Mouse (Mus musculus): Measurements from ENCODE around the gene Ccdc12.

Ccdc12 gene

DNA sequence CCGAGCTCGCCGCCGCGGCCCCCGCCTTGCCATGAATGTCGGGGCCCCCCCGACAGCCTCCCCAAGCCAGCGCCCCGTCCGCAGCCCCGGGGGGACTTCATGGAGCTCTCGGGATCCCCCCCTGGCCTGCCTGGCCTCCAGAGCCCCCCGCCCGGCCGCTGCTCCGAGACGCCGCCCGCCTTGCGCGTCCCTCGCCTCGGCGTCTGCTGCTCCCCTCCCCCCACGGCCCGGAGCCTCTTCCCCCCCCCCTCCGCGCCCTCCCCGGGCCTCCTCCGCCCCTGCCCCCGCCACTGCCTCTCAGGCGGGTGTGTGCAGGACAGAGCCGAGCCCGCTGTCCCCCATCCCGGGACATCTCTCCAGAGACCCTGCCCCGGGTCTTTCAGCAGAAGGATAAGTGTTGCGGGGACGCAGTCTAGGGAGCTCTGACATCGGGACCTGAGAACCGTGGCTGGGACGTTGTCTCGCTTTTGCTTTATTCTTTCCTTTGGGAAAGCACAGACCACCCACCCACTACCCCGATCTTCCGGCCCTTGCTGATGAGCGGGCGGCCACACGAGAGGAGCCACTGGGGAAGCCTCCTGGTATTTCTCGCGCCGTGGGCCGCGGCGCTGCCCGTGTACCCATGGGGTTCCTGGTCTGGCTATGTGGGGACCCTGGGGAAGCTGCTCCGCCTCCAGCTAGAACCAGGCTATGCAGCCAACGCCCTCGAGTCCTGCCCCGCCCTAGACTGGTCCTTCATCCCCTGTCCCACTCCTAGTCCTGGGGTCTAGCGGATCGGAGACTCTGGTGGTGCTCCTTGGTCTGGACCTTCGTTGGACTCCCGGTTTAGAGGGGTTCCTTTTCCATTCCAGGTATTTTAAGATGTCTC is 87.4 kb downstream of the Ccdc12 start:
- DNase-seq, result no peak

DNA sequence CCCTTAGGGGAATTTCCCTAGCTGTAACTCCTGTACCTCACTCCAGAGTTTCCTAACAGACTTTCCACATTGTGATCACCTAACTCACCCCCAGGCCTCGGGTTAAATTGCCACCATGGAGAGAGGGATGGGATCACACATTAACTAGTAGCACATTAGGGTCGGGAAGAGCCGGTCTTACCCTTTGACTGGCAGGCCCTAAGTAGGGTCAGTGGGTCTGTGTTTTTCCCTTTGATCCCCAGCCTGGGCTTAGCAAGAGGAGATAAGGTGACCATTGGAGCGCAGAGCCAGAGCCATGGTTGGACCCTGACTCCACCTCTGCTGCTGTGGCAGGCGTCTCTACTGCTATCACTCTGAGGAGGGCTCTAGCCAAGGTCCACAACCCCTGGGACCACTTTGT is 89.4 kb downstream of the Ccdc12 start:
- no peak for DNase-seq

DNA sequence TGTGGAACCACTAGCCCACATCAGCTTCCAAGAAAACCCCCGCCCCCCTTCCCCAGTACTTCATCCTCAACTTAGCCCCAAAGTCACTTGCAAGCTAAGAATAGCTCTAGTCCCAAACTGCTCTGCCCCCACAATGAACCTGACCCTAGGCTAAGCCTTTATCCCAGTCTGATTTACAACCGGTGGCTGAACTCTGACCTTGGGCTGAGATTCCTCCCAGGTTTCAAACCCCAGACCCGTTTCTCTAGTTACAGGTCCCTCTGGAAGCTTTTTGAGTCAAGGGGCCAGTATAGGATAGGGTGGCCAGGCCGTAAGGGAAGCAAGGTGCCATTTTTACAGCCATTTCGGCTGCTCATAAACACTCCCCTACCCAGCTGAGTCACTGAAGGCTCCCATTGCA is 89.9 kb downstream of the Ccdc12 start:
- no peak for DNase-seq

DNA sequence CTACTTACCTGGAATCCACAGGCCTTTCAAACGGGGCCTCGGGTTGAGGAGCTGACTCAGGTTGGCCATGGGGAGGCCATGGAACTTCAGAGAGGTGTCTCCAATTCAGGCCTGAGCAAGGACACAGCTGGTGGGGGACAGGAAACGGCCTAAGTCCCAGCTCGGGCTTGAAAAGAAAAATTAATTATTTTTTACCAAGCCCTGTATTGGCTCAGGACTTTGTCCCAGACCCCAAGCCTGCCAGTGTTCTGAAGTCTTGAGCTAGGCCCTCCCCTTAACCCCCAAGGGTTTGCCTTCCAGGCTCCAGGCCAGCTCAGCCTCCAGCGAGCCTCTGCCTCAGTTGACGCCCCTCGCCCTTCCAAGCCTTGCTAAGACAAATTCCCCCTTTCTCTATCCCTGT is 90.7 kb downstream of the Ccdc12 start, which contains the start of gene Pth1r:
Pth1r (minus strand) TSS at position 185 of the 400 bp plus-strand sequence.
- DNase-seq, result no peak

- DNase-seq, result no peak
These were observed 92.1 kb downstream of the Ccdc12 start for GRCm38 (mm10) chr9:110748451-110748850.

DNA sequence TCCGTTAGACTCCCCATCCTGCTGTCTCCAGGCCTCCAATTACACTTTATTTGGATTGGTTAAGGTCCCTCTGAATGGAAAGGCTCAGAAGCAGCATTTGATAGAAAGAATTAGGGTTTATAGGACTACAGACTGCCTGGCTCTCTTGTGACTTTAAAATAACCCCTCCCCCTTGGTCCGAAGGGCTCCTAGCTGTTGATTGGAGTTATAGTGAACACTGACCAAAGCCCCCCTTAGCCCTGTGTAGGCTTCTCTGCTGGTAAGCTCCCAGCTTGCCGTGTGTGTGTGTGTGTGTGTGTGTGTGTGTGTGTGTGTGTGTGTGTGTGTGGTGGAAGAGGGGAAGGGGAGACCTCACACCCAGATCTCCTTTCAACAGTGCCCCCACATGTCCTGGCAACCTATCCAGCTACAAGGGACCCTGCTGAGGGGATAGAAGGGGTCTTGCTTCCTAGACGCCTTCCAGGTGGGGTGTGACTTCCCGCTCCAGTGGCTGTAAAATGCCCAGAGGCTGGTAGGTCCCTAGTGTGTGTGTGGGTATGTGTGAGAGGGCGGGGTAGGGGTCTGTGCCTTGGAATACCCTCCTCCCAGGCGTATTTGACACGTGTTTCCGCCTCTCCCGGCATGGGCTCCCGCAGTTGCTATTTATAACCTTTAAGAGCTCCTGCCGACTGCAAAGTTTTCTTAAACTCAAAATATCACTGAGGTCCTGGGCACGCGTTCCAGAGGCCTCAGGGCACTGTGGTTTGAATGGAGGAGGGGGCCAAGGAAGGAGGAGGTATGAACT is 94.3 kb downstream of the Ccdc12 start:
- no peak for DNase-seq

GRCm38 (mm10) chr9:110751412-110751811 is 95.1 kb downstream of the Ccdc12 start:
- DNase-seq, result no peak

DNA sequence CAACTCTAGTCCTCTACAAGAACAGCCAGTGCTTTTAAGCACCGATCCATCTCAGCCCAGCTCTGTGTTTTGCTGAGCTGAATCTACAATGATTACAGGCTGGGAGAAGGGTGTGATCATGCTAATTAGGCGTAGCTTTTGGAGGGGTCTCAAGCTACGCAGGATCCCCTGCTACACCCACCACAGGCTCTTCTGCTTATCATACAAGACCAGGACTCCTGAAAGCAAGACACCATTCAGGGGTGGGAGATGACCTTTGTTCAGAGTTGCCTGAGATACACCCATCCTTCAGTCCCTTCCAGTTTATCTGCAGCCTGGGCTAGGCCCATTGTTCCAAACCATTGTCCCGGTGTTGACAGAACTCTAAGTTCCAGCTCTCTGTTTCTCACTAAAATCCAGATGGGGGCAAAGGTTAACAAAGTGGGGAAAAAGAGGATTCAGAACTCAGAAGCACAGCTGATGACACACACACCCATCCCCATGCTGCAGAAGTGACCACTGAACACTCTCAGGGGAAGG is 96.7 kb downstream of the Ccdc12 start:
- no peak for DNase-seq

GRCm38 (mm10) chr9:110753773-110754172 is 97.5 kb downstream of the Ccdc12 start:
- no peak for DNase-seq

DNA sequence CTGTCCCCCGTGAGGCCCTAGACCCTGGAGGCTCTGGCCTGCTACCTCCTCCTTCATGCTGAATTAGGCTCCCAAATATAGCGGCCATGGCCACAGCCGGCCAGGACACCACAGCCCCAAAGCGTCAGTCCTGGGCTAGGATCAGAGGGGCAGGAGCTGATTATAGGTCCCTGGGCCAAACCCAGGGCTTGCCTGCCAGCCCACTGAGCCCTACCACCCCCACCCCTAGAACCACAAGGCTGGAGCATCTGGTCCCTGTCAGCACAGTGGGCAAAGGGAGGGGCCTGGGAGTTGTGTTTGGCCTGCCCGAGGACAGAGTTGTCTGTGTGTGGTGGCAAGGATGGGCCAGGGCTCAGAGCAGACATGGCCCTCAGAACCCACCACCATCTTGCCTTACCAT is 101.5 kb downstream of the Ccdc12 start:
- DNase-seq, result no peak

- DNase-seq, result no peak
These were observed 102.3 kb downstream of the Ccdc12 start for GRCm38 (mm10) chr9:110758605-110759004.

- DNase-seq, result no peak
These were observed 103.0 kb downstream of the Ccdc12 start for GRCm38 (mm10) chr9:110759265-110759664.

- DNase-seq, result no peak
These were observed 104.6 kb downstream of the Ccdc12 start for GRCm38 (mm10) chr9:110760886-110761285.

Measured in cerebellum, adult 8-10 months (tissue).